Mouse (Mus musculus) MEL (cell line): ENCODE data around the gene Gda. TPM values are rescaled to one million over a fixed set of nuclear protein-coding genes. Genes with fewer than 3 reads are reported as not detected.

Experiments used
- DNase-seq: peaks from one replicate; pipeline ENCODE4 v3.0.0; 2011; ENCODE audit warnings: low read depth, low spot score
- H3K27ac ChIP-seq: 2 replicates; pipeline ENCODE4 v1.5.1; 2012; ENCODE audit warnings: low read depth, mild to moderate bottlenecking, control low read depth, low read length, moderate library complexity; ENCODE audit not compliant: control insufficient read depth
- H3K27me3 ChIP-seq, 2 experiments: fragments of 150-350 bp in 1 of 2; sonication (generic) in 1 of 2; 2 replicates each; pipeline ENCODE4 v1.6.1; 2012; ENCODE audit warnings: low read length in 2 of 2, mild to moderate bottlenecking in 2 of 2, improper control_type of control experiment in 1 of 2, moderate library complexity in 1 of 2; ENCODE audit not compliant: insufficient read depth in 2 of 2, control insufficient read depth in 1 of 2
- H3K36me3 ChIP-seq, 2 experiments: 2 replicates each; pipeline ENCODE4 v1.6.1; 2012 to 2014; ENCODE audit warnings: low read length in 2 of 2, improper control_type of control experiment in 1 of 2, inconsistent platforms in 1 of 2, mild to moderate bottlenecking in 1 of 2; ENCODE audit not compliant: insufficient read depth in 2 of 2, control insufficient read depth in 1 of 2
- H3K4me1 ChIP-seq, 2 experiments: fragments of 150-350 bp in 1 of 2; sonication (generic) in 1 of 2; 2 replicates each; pipeline ENCODE4 v1.6.1; 2012; ENCODE audit warnings: low read length in 2 of 2, improper control_type of control experiment in 1 of 2, mild to moderate bottlenecking in 1 of 2; ENCODE audit not compliant: insufficient read depth in 2 of 2, control insufficient read depth in 1 of 2
- H3K4me3 ChIP-seq, 2 experiments: fragments of 150-350 bp in 1 of 2; sonication (generic) in 1 of 2; 2 replicates each; pipeline ENCODE4 v1.5.1; 2012; ENCODE audit warnings: low read depth in 2 of 2, low read length in 2 of 2, mild to moderate bottlenecking in 2 of 2, moderate library complexity in 2 of 2, control low read depth in 1 of 2, improper control_type of control experiment in 1 of 2; ENCODE audit not compliant: control insufficient read depth in 1 of 2, insufficient read depth in 1 of 2
- H3K79me2 ChIP-seq: 2 replicates; pipeline ENCODE4 v1.6.1; 2012; ENCODE audit warnings: mild to moderate bottlenecking, low read length, moderate library complexity; ENCODE audit not compliant: control insufficient read depth, poor library complexity, insufficient read depth
- H3K9ac ChIP-seq: 2 replicates; pipeline ENCODE4 v1.6.1; 2012; ENCODE audit warnings: low read depth, mild to moderate bottlenecking, control low read depth, low read length, moderate library complexity; ENCODE audit not compliant: control insufficient read depth, poor library complexity, severe bottlenecking
- H3K9me3 ChIP-seq: fragments of 150-350 bp; sonication (generic); replicated peaks from 2 replicates; pipeline ENCODE4 v1.6.1; 2012; ENCODE audit warnings: mild to moderate bottlenecking, low read length, improper control_type of control experiment, moderate library complexity; ENCODE audit not compliant: insufficient read depth
- BHLHE40 ChIP-seq: IDR thresholded peaks from 2 replicates; pipeline ENCODE4 v1.6.1; 2012; ENCODE audit warnings: low read depth, mild to moderate bottlenecking, inconsistent platforms, low read length, improper control_type of control experiment, borderline replicate concordance
- CHD1 ChIP-seq: IDR thresholded peaks from 2 replicates; pipeline ENCODE4 v1.6.1; 2012; ENCODE audit warnings: low read depth, mild to moderate bottlenecking, inconsistent platforms, low read length, improper control_type of control experiment
- CHD2 ChIP-seq: IDR thresholded peaks from 2 replicates; pipeline ENCODE4 v1.6.1; 2011; ENCODE audit warnings: low read length, improper control_type of control experiment
- E2F4 ChIP-seq: IDR thresholded peaks from 2 replicates; pipeline ENCODE4 v1.6.1; 2011; ENCODE audit warnings: low read depth, low read length, improper control_type of control experiment, borderline replicate concordance
- ELF1 ChIP-seq: IDR thresholded peaks from 2 replicates; pipeline ENCODE4 v1.6.1; 2014; ENCODE audit warnings: low read depth, mild to moderate bottlenecking, inconsistent platforms, low read length, improper control_type of control experiment, moderate library complexity
- ETS1 ChIP-seq: IDR thresholded peaks from 2 replicates; pipeline ENCODE4 v1.6.1; 2012; ENCODE audit warnings: low read depth, mild to moderate bottlenecking, inconsistent platforms, low read length, improper control_type of control experiment, moderate library complexity
- GABPA ChIP-seq: IDR thresholded peaks from 2 replicates; pipeline ENCODE4 v1.6.1; 2012; ENCODE audit warnings: low read depth, mild to moderate bottlenecking, inconsistent platforms, low read length, improper control_type of control experiment, moderate library complexity
- HCFC1 ChIP-seq: IDR thresholded peaks from 2 replicates; pipeline ENCODE4 v1.6.1; 2012; ENCODE audit warnings: low read depth, mild to moderate bottlenecking, inconsistent platforms, low read length, improper control_type of control experiment, moderate library complexity
- JUND ChIP-seq: IDR thresholded peaks from 2 replicates; pipeline ENCODE4 v1.6.1; 2011; ENCODE audit warnings: low read depth, mild to moderate bottlenecking, improper control_type of control experiment, low read length
- KAT2A ChIP-seq: conservative IDR thresholded peaks from 2 replicates; pipeline ENCODE4 v1.6.1; 2012; ENCODE audit warnings: low read depth, low read length, improper control_type of control experiment, inconsistent platforms
- MAFK ChIP-seq: IDR thresholded peaks from 2 replicates; pipeline ENCODE4 v1.6.1; 2011; ENCODE audit warnings: low read depth, mild to moderate bottlenecking, low read length, improper control_type of control experiment, borderline replicate concordance
- MAX ChIP-seq: IDR thresholded peaks from 2 replicates; pipeline ENCODE4 v1.6.1; 2011; ENCODE audit warnings: low read length, improper control_type of control experiment
- MAZ ChIP-seq: IDR thresholded peaks from 2 replicates; pipeline ENCODE4 v1.6.1; 2012; ENCODE audit warnings: low read depth, mild to moderate bottlenecking, inconsistent platforms, low read length, improper control_type of control experiment
- MEF2A ChIP-seq: IDR thresholded peaks from 2 replicates; pipeline ENCODE4 v1.6.1; 2014; ENCODE audit warnings: low read depth, mild to moderate bottlenecking, inconsistent platforms, low read length, improper control_type of control experiment; ENCODE audit not compliant: poor library complexity, insufficient replicate concordance, severe bottlenecking; ENCODE audit errors: extremely low read depth
- MXI1 ChIP-seq: IDR thresholded peaks from 2 replicates; pipeline ENCODE4 v1.6.1; 2011; ENCODE audit warnings: mild to moderate bottlenecking, low read depth, low read length, improper control_type of control experiment
- MYB ChIP-seq: IDR thresholded peaks from 2 replicates; pipeline ENCODE4 v1.6.1; 2011; ENCODE audit warnings: mild to moderate bottlenecking, low read depth, low read length, improper control_type of control experiment
- NRF1 ChIP-seq: IDR thresholded peaks from 2 replicates; pipeline ENCODE4 v1.6.1; 2014; ENCODE audit warnings: low read depth, mild to moderate bottlenecking, inconsistent platforms, low read length, improper control_type of control experiment, moderate library complexity; ENCODE audit not compliant: poor library complexity, insufficient read depth, severe bottlenecking
- POLR2A ChIP-seq, 2 experiments: IDR thresholded peaks; 2 replicates each; pipeline ENCODE4 v1.6.1; 2011 to 2012; ENCODE audit warnings: low read length in 2 of 2, mild to moderate bottlenecking in 2 of 2, control low read depth in 1 of 2, improper control_type of control experiment in 1 of 2, low read depth in 1 of 2, moderate library complexity in 1 of 2; ENCODE audit not compliant: control insufficient read depth in 1 of 2, insufficient read depth in 1 of 2, poor library complexity in 1 of 2
- POLR2AphosphoS2 ChIP-seq: IDR thresholded peaks from 2 replicates; pipeline ENCODE4 v1.6.1; 2011; ENCODE audit warnings: low read length, improper control_type of control experiment
- POLR2AphosphoS5 ChIP-seq: IDR thresholded peaks from 2 replicates; pipeline ENCODE4 v1.6.1; 2012; ENCODE audit warnings: low read depth, borderline replicate concordance, mild to moderate bottlenecking, inconsistent platforms, low read length, moderate library complexity, mixed read lengths
- RCOR1 ChIP-seq: IDR thresholded peaks from 2 replicates; pipeline ENCODE4 v1.6.1; 2012; ENCODE audit warnings: low read depth, mild to moderate bottlenecking, inconsistent platforms, low read length, improper control_type of control experiment
- SIN3A ChIP-seq: IDR thresholded peaks from 2 replicates; pipeline ENCODE4 v1.6.1; 2012; ENCODE audit warnings: low read length, improper control_type of control experiment, inconsistent platforms
- SMC3 ChIP-seq: IDR thresholded peaks from 2 replicates; pipeline ENCODE4 v1.6.1; 2011; ENCODE audit warnings: low read depth, low read length, improper control_type of control experiment
- TAL1 ChIP-seq: IDR thresholded peaks from 2 replicates; pipeline ENCODE4 v1.6.1; 2012; ENCODE audit warnings: mild to moderate bottlenecking, inconsistent platforms, low read length, moderate library complexity, mixed read lengths
- TBP ChIP-seq: IDR thresholded peaks from 2 replicates; pipeline ENCODE4 v1.8.0; 2011; ENCODE audit warnings: low read depth, low read length, improper control_type of control experiment
- TCF12 ChIP-seq: IDR thresholded peaks from 2 replicates; pipeline ENCODE4 v1.6.1; 2014; ENCODE audit warnings: low read depth, mild to moderate bottlenecking, inconsistent platforms, low read length, improper control_type of control experiment, moderate library complexity
- UBTF ChIP-seq: IDR thresholded peaks from 2 replicates; pipeline ENCODE4 v1.6.1; 2012; ENCODE audit warnings: low read depth, mild to moderate bottlenecking, inconsistent platforms, low read length, improper control_type of control experiment, moderate library complexity, borderline replicate concordance; ENCODE audit not compliant: insufficient read depth
- USF1 ChIP-seq: IDR thresholded peaks from 2 replicates; pipeline ENCODE4 v1.6.1; 2014; ENCODE audit warnings: low read depth, mild to moderate bottlenecking, inconsistent platforms, low read length, improper control_type of control experiment, moderate library complexity
- USF2 ChIP-seq, 2 experiments: IDR thresholded peaks; 2 replicates each; pipeline ENCODE4 v1.6.1; 2011 to 2012; ENCODE audit warnings: improper control_type of control experiment in 2 of 2, low read length in 2 of 2, borderline replicate concordance in 1 of 2, inconsistent platforms in 1 of 2, low read depth in 1 of 2, mild to moderate bottlenecking in 1 of 2; ENCODE audit not compliant: insufficient read depth in 1 of 2
- ZMIZ1 ChIP-seq: IDR thresholded peaks from 2 replicates; pipeline ENCODE4 v1.6.1; 2012; ENCODE audit warnings: low read depth, mild to moderate bottlenecking, inconsistent platforms, low read length, improper control_type of control experiment, moderate library complexity
- ZNF384 ChIP-seq: IDR thresholded peaks from 2 replicates; pipeline ENCODE4 v1.6.1; 2012; ENCODE audit warnings: low read depth, mild to moderate bottlenecking, inconsistent platforms, low read length, improper control_type of control experiment
- polyA plus RNA-seq, 2 experiments: library from polyadenylated mRNA; stranded (reverse) in 1 of 2; unstranded in 1 of 2; fragments of >175 nt in 1 of 2; fragments of >200 nt in 1 of 2; gene quantifications; 2 replicates each; pipeline versions ENCODE4 v1.2.1 to v1.2.4; 2012; ENCODE audit warnings: low replicate concordance in 2 of 2, low read depth in 1 of 2; ENCODE audit not compliant: insufficient read length in 2 of 2, insufficient read depth in 1 of 2, missing spikeins in 1 of 2
- total RNA-seq: library from RNA; depleted of rRNA; stranded (reverse); fragments of 300-350 nt; gene quantifications from 2 replicates; pipeline ENCODE4 v1.2.3, GENCODE M21; 2012

The Gda gene
- total and polyA plus RNA-seq, 3 experiments, result 0.38 to 2.9 TPM; not detected in 1

DNA sequence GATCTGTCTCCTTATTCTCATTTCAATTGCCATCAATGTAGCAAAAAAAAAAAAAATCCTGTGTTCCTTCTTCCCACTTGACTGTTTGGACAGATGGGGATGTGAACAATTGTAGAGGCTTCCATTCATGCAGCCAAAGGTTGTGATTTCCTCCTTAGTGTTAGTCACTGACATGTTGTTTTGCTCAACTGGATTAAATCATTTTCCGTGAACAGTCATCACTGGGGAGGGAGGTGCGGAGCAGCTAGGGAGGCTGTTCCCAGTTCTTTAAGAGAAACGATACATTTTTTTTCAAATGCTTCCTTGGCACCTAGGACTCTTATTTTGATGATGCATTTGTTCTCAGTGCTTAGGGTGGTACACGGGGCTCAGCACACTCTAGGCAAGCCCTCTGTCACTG, 15.8 kb downstream of the Gda start:
- no peak for TF ChIP-seq POLR2A (IDR thresholded peaks at IDR 0.05; ENCODE audit: control insufficient read depth in 1 of 2, insufficient read depth in 1 of 2, low read depth in 1 of 2, low read length in 2 of 2, poor library complexity in 1 of 2)
- TF ChIP-seq ZMIZ1, result no peak
- TF ChIP-seq POLR2AphosphoS2, result no peak
- TF ChIP-seq TBP, result no peak
- TF ChIP-seq JUND, result no peak
- no peak for DNase-seq
- H3K27ac ChIP-seq, result no peak overlapping the region
- H3K9me3 ChIP-seq, result no peaks in the 10 kb centered on the region
- H3K36me3 ChIP-seq, result no peaks in the 10 kb centered on the region
- H3K4me1 ChIP-seq, result no peaks in the 10 kb centered on the region
- H3K4me3 ChIP-seq, result no peak overlapping the region
- no peak overlapping the region for H3K9ac ChIP-seq
- no peaks in the 10 kb centered on the region for H3K79me2 ChIP-seq
- no peaks in the 10 kb centered on the region for H3K27me3 ChIP-seq

DNA sequence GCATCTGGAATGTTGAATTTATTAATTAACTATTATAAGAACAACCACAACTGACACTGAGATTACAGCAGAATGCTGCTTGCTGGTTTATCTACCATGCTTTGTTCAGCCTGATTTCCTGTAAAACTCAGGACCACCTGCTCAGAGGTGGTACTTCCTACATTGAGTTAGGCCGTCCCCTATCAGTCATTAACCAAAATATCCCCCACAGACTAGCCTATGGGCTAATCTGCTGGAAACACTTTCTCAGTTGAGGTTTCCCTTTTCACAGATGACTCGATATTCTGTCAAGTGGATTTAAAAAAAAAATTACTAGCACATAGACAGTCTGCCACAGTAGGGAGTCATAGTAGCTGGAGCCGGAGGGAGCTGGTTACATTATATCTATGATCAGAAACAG, 31.5 kb downstream of the Gda start:
- peaks cover 0 to 42% of the 10 kb centered on the region in 2 experiments; a peak in 2 of 4 replicates for H3K36me3 ChIP-seq
- H3K9ac ChIP-seq, result no peak overlapping the region
- peaks cover 28 to 39% of the 10 kb centered on the region in 2 experiments for H3K4me1 ChIP-seq
- H3K27me3 ChIP-seq, result no peaks in the 10 kb centered on the region
- no peaks in the 10 kb centered on the region for H3K79me2 ChIP-seq
- peak; percentile 84 for DNase-seq
- peak overlapping the region; percentile 61 for H3K27ac ChIP-seq
- H3K4me3 ChIP-seq, result no peak overlapping the region
- no peaks in the 10 kb centered on the region for H3K9me3 ChIP-seq
- TF ChIP-seq HCFC1 (no peak), E2F4 (no peak), POLR2AphosphoS5 (no peak), BHLHE40 (no peak; the same call in 1 of the 2 replicates), POLR2AphosphoS2 (no peak), MAZ (no peak), MYB (no peak), ELF1 (no peak), ETS1 (peak; percentile 90), CHD2 (no peak), ZNF384 (peak; percentile 92), POLR2A (IDR thresholded peaks at IDR 0.05; ENCODE audit: control insufficient read depth in 1 of 2, insufficient read depth in 1 of 2, low read depth in 1 of 2, low read length in 2 of 2, poor library complexity in 1 of 2) (no peak), GABPA (no peak), JUND (no peak), KAT2A (no peak), SMC3 (no peak), SIN3A (no peak), USF2 (IDR thresholded peaks at IDR 0.05; ENCODE audit: borderline replicate concordance in 1 of 2, insufficient read depth in 1 of 2, low read depth in 1 of 2, low read length in 2 of 2) (no peak), MAX (no peak), MAFK (no peak), MXI1 (peak; percentile 35; the same call in 1 of the 2 replicates), NRF1 (no peak), USF1 (no peak), TAL1 (peak; percentile 73), UBTF (no peak), CHD1 (no peak), RCOR1 (peak; percentile 96), ZMIZ1 (no peak), TCF12 (peak; percentile 93), MEF2A (no peak)
